Mouse (Mus musculus): ENCODE data around the gene Ildr2. TPM values are rescaled to one million over a fixed set of nuclear protein-coding genes. Genes with fewer than 3 reads are reported as not detected.

Ildr2 gene
- 6.0 and 6.1 TPM in 2 replicates for polyA plus RNA-seq (2012; rRNA removed)

DNA sequence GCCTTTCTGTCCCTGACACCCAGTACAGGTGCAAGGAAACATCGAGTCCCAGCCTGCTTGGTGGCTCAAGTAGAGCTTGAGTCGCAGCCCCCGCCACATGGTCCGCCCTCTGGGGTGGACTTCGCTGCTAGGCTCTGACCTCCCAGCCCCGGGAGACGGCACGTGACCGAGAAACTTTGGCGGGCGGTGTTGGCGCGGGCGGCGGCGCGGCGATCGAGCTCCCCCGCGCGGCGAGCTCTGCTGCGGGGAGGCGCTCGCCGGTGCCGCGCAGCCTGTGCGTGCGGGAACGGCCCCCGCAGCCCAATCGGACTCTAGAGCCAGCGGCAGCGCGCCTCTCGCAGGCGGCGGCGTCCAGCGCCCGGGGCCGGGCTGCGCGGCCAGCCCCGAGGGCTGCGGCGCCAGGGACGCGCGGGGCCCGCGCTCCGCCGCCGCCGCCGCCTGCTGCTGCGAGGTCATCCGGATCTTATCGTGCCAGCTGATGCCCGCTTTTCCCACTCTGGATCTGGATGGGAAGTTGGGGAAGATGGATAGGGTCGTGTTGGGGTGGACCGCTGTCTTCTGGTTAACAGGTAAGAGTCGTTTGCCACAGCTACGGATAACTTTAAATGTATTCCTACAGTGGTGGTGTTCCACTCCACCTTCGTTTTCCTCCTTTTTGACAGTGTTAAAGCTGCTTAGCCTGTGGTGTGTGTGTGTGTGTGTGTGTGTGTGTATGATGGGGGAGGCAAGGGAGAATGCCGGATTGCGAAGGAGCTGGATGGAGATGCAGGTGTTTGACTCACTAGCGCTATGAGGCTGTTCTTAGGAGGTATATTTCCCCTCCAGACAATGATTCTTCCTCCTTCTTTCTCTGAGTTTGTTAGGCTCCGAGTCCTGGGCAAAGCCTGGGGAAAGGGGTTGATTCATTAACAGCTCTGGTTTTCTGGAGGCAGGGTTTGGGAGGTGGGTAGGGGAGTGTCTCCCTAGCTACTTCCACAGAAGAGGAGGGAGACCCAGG lies at the start of gene Ildr2:
Gene Ildr2, plus strand, starts transcription at position 242 of the 997 bp plus-strand sequence.

DNA sequence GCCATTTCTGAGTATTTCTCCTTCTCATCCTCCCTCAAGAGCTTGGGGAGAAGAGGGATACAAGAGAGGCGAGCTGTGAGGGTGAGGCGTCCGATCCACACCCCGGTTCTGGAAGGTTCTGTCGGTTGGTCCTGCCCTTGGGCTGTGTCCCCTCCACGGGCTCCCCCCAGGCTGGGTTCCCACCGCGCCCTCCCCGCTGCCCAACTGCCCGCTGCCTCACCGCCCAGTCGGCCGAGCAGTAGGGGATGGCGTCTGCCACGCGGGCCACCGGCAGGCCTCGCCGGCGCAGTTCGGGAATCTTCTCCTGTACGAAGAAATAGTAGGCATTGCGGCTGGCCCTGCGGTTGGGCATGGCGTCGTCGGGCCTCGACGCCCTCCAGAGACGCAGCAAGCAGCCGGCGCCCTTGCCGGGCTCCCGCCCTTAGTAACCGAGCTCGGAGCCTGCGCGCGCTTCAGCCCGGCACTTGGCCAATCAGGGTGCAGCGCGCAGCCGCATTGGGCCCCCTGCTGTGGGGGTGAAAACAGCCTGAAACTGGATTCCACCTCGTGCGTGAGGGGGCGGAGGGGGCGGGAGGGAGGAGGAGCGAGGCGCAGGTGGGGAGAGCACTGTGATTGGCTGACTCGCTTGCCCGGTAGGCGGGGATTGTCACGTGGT lies 15.5 kb upstream of the Ildr2 start, which contains the start of gene Mael:
Gene Mael, minus strand, starts transcription at position 433 of the 655 bp plus-strand sequence.

Other genes with a start within 250 kb of the Ildr2 start
- 0.48 and 1.4 TPM in 2 replicates for gene Dusp27, start 126.2 kb upstream of the Ildr2 start, polyA plus RNA-seq (2012; rRNA removed)
- gene Gpa33, start 123.9 kb upstream of the Ildr2 start, polyA plus RNA-seq (2012; rRNA removed), result 0.13 and 0.14 TPM in 2 replicates
- gene Mael, start 15.4 kb upstream of the Ildr2 start, polyA plus RNA-seq (2012; rRNA removed), result 0.04 and 0.09 TPM in 2 replicates
- 71.7 and 74.1 TPM in 2 replicates for gene Tada1, start 125.0 kb downstream of the Ildr2 start, polyA plus RNA-seq (2012; rRNA removed)
- gene Pogk, start 155.7 kb downstream of the Ildr2 start, polyA plus RNA-seq (2012; rRNA removed), result 43.8 and 48.9 TPM in 2 replicates
- not detected in 2 replicates for gene Gm4846, start 243.4 kb downstream of the Ildr2 start, polyA plus RNA-seq (2012; rRNA removed)

Measured in central nervous system, embryonic 14 days (tissue).